Mouse (Mus musculus) embryo, embryonic 11 days (tissue): Measurements from ENCODE around the gene Cryzl2.

Experiments
- DNase-seq: peaks from one replicate; pipeline ENCODE4 v3.0.0-alpha.2; 2015

Gene Cryzl2

GRCm38 (mm10) chr1:157443723-157444561 lies 14.4 kb upstream of the Cryzl2 start:
- DNase-seq, result no peak

GRCm38 (mm10) chr1:157444632-157445300 lies 13.6 kb upstream of the Cryzl2 start:
- DNase-seq, result no peak

GRCm38 (mm10) chr1:157445398-157445910 lies 12.9 kb upstream of the Cryzl2 start:
- DNase-seq, result no peak

- DNase-seq, result peak; percentile 62
Measured at GRCm38 (mm10) chr1:157446325-157446724, 12.1 kb upstream of the Cryzl2 start.

DNA sequence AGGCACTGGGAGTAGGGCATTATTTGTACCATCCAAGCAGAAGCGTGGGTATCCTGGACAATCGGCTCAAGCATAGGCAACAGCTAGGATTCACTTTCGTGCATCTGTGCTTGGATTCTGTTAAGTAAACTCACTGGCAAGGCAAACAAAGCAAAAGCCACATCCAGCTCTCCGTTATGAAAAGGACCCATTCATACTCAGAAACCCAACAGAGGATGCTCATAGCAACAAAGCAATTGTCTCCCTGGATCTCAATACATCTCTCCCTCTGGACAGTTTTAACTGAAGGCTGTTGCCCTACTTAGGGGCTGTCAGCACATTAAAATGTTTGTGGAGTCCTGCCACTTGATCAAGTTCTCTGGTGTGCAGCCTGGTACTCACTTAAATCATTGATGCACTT lies 11.2 kb upstream of the Cryzl2 start:
- no peak for DNase-seq

- DNase-seq, result no peak
Measured at GRCm38 (mm10) chr1:157448164-157448804, 10.1 kb upstream of the Cryzl2 start.

DNA sequence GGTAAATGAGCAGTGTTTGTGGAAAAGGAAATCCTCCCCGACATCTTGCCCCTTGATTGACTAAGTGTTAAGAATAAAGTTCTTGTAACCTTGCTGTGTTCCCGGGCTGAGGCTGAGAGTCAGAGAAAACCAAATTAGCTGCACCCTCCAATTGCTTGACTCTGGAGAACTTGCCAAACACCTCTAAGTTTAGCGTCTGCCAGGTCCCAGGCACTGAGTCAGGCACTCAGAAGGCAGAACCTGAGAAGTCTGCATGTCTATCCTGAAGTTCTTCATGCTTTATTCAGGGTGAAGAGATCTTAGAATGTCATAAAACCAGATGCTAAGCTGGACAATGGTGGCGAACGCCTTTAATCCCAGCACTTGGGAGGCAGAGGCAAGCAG lies 9.6 kb upstream of the Cryzl2 start:
- DNase-seq, result no peak

GRCm38 (mm10) chr1:157449532-157449931 lies 8.8 kb upstream of the Cryzl2 start:
- DNase-seq, result no peak

DNA sequence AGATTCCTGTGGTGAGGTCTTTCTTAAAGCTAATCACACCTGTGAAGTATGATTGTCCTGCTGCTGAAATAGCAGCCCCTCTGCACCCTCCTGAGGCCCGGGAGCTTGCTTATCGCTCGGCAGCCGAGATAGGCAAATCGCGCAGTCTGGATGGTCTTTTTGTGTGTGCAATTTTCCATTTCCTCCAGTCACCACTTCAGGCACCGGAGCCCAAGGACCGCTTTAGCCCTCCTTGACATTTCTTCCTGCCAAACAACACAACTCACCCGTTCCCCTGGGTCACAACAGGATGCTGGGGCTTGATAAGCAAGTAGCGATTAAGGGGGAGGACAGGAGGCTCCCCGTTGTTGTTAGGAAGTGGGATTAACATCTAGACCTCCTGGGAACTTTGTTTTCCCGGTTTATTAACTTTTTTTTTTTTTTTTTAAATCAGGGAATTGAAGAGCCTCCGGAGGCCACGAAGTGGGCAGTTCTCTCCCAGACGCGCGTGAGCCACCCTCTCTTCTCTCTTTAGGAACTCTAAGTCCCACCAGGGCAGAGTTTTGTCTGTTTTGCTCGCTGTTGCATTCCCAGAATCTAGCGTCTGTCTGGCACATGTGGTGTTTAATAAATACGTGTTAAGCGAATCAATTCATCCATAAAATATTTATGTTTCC lies 8.3 kb upstream of the Cryzl2 start:
- peak; percentile 61 for DNase-seq

- DNase-seq, result no peak
Measured at GRCm38 (mm10) chr1:157452284-157452683, 6.1 kb upstream of the Cryzl2 start.

GRCm38 (mm10) chr1:157452759-157453549 lies 5.4 kb upstream of the Cryzl2 start:
- peak; percentile 54 for DNase-seq

- no peak for DNase-seq
Measured at GRCm38 (mm10) chr1:157454876-157455275, 3.5 kb upstream of the Cryzl2 start.

GRCm38 (mm10) chr1:157457789-157458188 lies 588 bp upstream of the Cryzl2 start:
- DNase-seq, result no peak

DNA sequence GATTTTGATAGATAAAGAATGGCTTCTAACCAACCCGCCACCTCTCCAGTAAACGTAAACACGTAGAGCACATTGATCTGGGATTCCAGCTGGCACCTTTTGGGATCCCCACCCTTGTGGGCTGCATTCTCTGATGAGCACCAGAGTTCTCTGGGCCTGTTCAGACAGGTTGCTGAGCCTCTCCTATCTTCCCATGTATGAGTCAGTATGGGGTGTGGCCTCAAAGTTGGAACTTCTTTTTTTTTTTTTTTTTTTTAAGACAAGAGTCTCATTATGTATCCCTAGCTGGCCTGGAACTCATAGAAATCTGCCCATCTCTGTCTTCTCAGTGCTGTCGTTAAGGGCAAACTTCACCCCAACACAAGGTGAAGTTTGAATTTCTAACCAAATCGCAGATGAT lies 1.5 kb downstream of the Cryzl2 start:
- no peak for DNase-seq

DNA sequence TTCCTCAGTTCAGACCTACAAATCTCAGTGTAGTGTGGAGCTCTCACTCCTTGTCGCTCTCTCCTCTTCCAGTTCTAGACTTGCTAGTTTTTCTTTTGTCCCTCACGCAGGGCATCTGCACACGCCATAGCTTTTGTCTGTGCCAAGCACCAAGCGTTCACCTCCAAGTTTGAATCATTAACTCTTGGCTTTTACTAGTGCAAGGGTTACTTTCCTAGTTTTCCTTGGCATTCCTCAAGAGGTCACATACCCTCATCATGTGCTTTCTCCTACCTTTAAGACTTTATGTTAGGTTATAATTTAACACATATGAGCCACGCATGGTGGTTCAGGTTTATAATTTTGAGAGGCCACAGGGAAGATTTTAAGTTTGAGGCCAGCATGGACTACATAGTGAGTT lies 2.9 kb downstream of the Cryzl2 start:
- DNase-seq, result no peak

DNA sequence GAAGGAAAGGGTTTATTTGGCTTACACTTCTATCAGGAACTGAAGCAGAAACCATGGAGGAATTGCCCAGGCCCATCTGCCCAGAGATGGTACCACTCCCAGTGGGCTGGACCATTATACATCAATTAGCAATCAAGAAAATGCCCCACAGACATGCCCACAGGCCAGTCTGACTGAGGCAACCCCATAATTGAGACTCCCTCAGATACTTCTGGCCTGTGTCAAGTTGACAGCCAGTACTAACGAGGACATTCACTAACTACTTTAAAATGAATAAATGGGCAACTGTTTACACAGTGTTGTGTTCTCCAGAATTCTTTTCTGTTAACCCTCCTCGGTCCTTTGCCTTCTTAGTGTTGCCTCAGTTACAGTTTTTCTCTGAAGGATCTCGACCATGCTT lies 4.0 kb downstream of the Cryzl2 start:
- DNase-seq, result no peak

DNA sequence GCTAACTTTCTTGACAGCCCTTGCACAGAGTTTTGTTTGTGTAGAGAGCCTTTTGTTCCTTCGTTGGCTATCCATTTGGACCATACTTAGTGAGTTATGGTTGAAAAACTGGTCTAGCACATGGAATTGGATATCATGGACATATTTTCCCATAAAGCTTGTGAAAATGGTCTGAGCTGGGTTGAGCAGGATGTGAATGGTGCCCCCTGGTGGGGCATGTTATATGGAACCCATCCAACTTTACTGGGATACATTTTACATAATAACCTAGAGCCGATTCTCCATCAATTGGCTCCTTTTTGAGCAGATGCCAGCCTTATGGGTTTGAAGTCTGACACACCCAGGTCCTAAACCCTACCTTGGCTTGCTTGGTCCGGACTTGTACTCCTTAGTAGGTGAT lies 6.8 kb downstream of the Cryzl2 start:
- no peak for DNase-seq

- DNase-seq, result no peak
Measured at GRCm38 (mm10) chr1:157467866-157468265, 9.5 kb downstream of the Cryzl2 start.

- DNase-seq, result no peak
Measured at GRCm38 (mm10) chr1:157470761-157471386, 12.5 kb downstream of the Cryzl2 start.

DNA sequence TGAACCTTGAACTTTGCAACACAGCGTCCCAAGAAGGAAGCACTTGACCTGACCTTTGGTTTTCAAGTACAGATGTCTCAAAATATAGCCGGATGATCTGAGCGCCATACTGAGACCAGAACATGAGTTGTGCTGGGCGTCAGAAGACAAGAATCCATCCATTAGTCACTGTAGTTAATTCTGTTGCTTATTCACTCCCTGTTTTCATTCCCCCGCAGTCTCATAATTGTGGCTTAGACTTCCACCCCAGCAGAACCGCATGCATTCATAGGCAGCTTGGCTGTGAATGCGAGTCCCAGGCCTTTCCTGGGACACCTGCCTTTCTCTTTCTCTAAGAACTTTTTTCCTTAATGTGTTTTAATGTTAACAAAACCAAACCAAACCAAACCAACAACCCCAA lies 14.3 kb downstream of the Cryzl2 start:
- no peak for DNase-seq

DNA sequence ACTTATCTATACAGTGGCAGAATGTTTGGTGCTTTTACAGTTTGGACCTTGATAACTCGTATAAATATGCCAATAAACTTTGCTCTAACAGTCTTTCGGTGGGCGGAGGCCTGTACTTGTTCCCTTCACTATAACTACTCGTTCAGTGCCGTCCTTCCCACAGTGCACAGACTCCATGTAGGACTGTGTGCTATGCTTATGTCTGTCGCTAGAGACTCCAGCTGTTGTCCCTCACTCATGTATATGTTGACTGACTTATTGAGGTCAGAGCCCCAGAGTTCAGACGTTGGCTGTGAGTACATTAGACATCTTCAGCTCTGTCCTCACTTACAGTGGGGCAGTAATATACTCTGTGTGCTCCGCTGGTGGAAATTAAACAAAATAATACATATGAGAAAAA lies 16.5 kb downstream of the Cryzl2 start:
- no peak for DNase-seq

DNA sequence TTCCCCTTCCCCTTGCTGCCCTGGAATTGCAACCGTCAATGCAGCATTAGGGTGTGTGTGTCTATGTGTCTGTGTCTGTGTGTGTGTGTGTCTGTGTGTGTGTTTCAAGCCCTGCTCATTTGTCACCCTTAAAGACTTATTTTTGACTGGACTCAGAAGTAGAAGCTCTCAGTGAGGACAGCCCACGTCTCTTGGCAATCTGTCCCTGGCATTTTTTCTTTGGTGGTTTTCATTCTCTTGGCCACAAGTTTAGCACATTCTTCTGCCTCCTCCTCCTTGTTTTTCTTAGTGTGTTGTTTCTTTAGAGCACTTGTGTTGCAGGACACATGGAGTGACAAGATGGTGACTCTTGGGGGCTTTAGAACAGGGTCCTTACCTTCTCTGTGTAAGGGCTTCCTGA lies 17.9 kb downstream of the Cryzl2 start:
- no peak for DNase-seq
